Mouse (Mus musculus): Measurements from ENCODE around the gene Abca4. TPM values are rescaled to one million over a fixed set of nuclear protein-coding genes. Genes with fewer than 3 reads are reported as not detected.
A peak's percentile ranks its signal among the peaks of the same experiment; 100 is the strongest.

Abca4 gene
- polyA plus RNA-seq, 1 experiment from 2014 or later, result 2.3 TPM

DNA sequence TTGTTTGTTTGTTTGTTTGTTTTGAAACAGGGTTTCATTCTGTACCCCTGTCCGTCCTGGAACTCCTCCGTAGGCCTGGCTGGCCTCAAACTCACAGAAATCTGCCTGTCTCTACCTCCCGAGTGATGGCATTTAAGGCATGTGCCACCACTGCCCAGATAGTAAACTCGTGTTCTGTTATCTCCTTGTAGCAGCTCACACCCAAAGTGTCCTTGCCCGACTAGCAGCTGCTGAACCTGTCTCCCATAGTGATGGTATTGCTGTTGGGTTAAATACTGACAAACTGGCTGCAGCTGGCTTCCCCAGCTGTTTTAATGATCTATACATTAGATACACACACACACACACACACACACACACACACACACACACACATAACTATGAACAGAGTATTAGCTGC, 55.5 kb downstream of the Abca4 start:
- TF ChIP-seq CTCF (IDR thresholded peaks at IDR 0.05) (no peak), EP300 (IDR thresholded peaks at IDR 0.05) (no peak)
- Histone ChIP-seq H3K4me1 (ENCODE audit: insufficient read depth, low read depth, low read length) (no peaks in the 10 kb centered on the region; the same call in 1 of the 2 replicates), H3K27ac (ENCODE audit: low read length) (no peak overlapping the region), H3K4me2 (replicated peaks; ENCODE audit: low read depth, low read length) (no peak overlapping the region), H3K27me3 (replicated peaks; ENCODE audit: insufficient read depth, low read length) (no peaks in the 10 kb centered on the region), H3K4me3 (ENCODE audit: low read depth, low read length) (no peak overlapping the region), H3K9ac (replicated peaks; ENCODE audit: low read depth) (no peak overlapping the region), H3K9me3 (ENCODE audit: low read length) (no peaks in the 10 kb centered on the region), H3K36me3 (ENCODE audit: insufficient read depth, low read length) (no peaks in the 10 kb centered on the region)
- DNase-seq (ENCODE audit: low spot score) (no peak), ATAC-seq (no peak)
- WGBS, result 53% methylated on average over 5 of the region's 5 CpGs

DNA sequence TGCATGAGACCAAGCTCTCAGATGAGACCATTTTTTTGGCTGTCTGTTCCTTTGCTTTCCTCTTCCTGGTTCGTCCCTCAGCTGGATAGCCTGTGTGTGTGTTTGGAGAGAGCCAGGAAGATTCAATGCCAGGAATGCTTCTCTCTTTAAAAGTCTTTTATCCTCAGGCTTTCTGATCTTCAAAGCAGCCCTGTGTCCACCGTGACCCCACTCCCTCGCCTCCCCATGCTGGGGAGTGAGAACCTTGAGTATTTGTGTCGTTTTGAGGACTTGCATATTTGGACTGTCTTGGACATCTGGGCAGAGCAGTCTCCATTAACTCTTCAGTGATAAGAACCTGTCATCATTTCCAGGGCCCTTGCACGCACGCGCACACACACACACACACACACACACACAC, 57.8 kb downstream of the Abca4 start:
- Histone ChIP-seq H3K4me1 (ENCODE audit: insufficient read depth, low read depth, low read length) (no peaks in the 10 kb centered on the region), H3K36me3 (ENCODE audit: insufficient read depth, low read length) (no peaks in the 10 kb centered on the region), H3K27me3 (replicated peaks; ENCODE audit: insufficient read depth, low read length) (no peaks in the 10 kb centered on the region), H3K9me3 (ENCODE audit: low read length) (no peaks in the 10 kb centered on the region), H3K9ac (replicated peaks; ENCODE audit: low read depth) (no peak overlapping the region), H3K4me3 (ENCODE audit: low read depth, low read length) (no peak overlapping the region), H3K4me2 (replicated peaks; ENCODE audit: low read depth, low read length) (no peak overlapping the region), H3K27ac (ENCODE audit: low read length) (no peak overlapping the region)
- TF ChIP-seq EP300 (IDR thresholded peaks at IDR 0.05) (no peak), CTCF (IDR thresholded peaks at IDR 0.05) (no peak)
- DNase-seq (ENCODE audit: low spot score) (no peak), ATAC-seq (no peak)
- 51% methylated on average over 7 of the region's 7 CpGs for WGBS

DNA sequence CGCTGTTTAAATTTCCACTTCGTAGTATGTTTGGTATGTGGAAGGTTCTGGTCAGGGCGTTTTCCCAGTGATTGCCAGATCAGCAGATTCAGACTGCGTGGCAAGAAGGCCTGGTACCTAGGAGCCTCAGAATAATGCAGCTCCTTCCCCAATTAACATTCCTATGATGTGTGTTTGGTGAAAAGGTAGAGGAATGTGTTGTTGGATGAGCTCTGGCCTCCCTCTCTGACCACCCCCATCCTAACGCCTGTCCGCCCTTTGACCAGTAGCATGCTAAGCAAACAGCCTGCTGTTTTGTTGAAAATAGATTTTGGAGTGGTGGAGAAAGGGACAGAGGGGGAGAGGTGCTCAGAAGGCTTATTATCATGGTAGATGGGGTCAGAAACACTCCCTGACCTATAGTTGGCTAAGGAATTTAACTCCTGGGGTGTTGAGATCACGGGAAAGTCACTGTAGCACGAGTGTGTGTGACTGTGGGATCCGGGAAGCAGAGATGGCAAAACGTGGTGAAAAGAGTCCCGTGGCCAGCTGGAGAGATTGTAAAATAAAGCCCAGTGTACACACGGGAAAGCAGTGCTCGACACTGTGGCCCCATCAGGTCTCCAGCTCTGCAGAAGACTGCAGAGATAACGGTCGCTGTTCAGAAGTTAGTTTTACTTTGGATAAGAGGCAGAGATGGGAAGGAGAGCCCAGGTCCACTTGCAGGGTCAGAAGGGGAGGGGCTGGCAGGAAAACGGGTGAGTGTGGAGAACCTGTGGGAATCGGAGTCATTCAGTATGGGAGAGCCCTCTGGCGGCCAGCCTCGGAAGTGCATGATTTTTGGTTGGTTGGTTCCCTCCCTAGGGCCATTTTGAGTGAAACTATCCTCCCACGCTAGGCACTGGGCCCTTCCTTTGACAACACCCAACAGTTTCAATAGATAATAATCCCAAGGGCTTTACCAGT, 59.9 kb downstream of the Abca4 start:
- no peaks in the 10 kb centered on the region for H3K27me3 ChIP-seq (replicated peaks; ENCODE audit: insufficient read depth, low read length)
- H3K9ac ChIP-seq (replicated peaks; ENCODE audit: low read depth), result 0 out of 2 replicates have a peak overlapping the region, but pooled peaks have one; percentile 3

DNA sequence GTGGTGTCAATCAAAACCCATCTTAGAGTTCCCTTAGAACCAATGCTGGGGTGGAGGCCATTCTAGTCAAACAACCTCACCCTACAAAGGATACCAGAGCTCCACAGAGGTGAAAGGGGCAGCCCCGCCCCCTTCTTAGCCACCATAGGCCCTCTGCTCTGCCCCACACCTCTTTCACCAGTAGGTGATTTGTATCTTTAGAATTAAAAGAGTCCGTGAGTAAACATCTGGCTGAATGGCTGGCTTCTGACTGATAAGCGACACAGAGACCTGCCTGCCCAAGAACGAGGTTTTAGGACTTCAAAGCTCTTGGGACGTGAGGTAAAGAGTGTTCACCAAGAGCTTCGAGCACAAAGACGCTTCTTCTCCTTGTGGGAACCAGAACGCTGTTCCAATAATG, 62.7 kb downstream of the Abca4 start:
- H3K4me2 ChIP-seq (replicated peaks; ENCODE audit: low read depth, low read length), result no peak overlapping the region
- TF ChIP-seq CTCF (IDR thresholded peaks at IDR 0.05) (no peak), EP300 (IDR thresholded peaks at IDR 0.05) (no peak)
- H3K9ac ChIP-seq (replicated peaks; ENCODE audit: low read depth), result no peak overlapping the region
- H3K9me3 ChIP-seq (ENCODE audit: low read length), result no peaks in the 10 kb centered on the region
- no peaks in the 10 kb centered on the region for H3K27me3 ChIP-seq (replicated peaks; ENCODE audit: insufficient read depth, low read length)
- peaks cover 2% of the 10 kb centered on the region; the same call in 1 of the 2 replicates for H3K4me1 ChIP-seq (ENCODE audit: insufficient read depth, low read depth, low read length)
- 39% methylated on average over 8 of the region's 8 CpGs for WGBS
- no peak overlapping the region for H3K27ac ChIP-seq (ENCODE audit: low read length)
- no peaks in the 10 kb centered on the region for H3K36me3 ChIP-seq (ENCODE audit: insufficient read depth, low read length)
- no peak overlapping the region for H3K4me3 ChIP-seq (ENCODE audit: low read depth, low read length)
- ATAC-seq (no peak), DNase-seq (ENCODE audit: low spot score) (no peak)

More for the DNA sequence above, 59.9 kb downstream of the Abca4 start:
- Histone ChIP-seq H3K4me3 (ENCODE audit: low read depth, low read length) (no peak overlapping the region), H3K4me2 (replicated peaks; ENCODE audit: low read depth, low read length) (peak overlapping the region; percentile 39), H3K27ac (ENCODE audit: low read length) (peak overlapping the region; percentile 20; the same call in 1 of the 2 replicates), H3K9me3 (ENCODE audit: low read length) (no peaks in the 10 kb centered on the region), H3K4me1 (ENCODE audit: insufficient read depth, low read depth, low read length) (no peaks in the 10 kb centered on the region), H3K36me3 (ENCODE audit: insufficient read depth, low read length) (no peaks in the 10 kb centered on the region)
- TF ChIP-seq EP300 (IDR thresholded peaks at IDR 0.05), result 0 out of 2 replicates have a peak, but pooled peaks have one; percentile 12
- TF ChIP-seq CTCF (IDR thresholded peaks at IDR 0.05), result peak; percentile 92
- WGBS, result 23% methylated on average over 20 of the region's 20 CpGs
- ATAC-seq (peak; percentile 75), DNase-seq (ENCODE audit: low spot score) (peak; percentile 87)

DNA sequence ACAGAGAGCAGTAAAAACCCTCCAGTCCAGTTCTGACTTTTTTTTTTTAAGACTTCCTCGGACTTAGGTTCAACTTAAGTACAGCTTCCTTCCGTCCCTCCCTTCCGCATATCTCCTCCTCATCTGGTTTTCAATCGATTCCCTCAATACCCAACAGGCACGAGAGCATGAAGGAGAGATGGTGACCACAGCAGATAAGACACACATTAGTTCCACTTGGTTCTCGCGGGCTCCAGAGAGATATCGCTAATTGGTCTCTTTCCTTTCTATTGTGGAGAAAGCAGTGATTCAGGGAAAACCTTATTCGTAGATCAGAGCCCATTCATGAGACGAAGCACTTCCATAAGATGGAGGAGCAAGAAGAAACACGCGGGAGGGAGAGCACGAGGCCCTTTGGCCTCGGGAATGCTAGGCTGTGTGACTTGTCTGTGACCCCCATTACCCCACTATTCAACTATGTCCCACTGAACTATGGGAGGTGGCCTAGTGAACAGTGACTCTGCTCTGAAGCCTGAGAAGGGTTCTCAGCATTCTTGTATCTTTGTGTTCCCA, 63.5 kb downstream of the Abca4 start:
- no peak for ATAC-seq
- no peak overlapping the region for H3K9ac ChIP-seq (replicated peaks; ENCODE audit: low read depth)
- H3K9me3 ChIP-seq (ENCODE audit: low read length), result no peaks in the 10 kb centered on the region
- TF ChIP-seq CTCF (IDR thresholded peaks at IDR 0.05) (no peak), EP300 (IDR thresholded peaks at IDR 0.05) (no peak)
- no peaks in the 10 kb centered on the region for H3K36me3 ChIP-seq (ENCODE audit: insufficient read depth, low read length)
- DNase-seq (ENCODE audit: low spot score), result no peak
- H3K4me1 ChIP-seq (ENCODE audit: insufficient read depth, low read depth, low read length), result peaks cover 6% of the 10 kb centered on the region; the same call in 1 of the 2 replicates
- no peak overlapping the region for H3K4me2 ChIP-seq (replicated peaks; ENCODE audit: low read depth, low read length)
- H3K4me3 ChIP-seq (ENCODE audit: low read depth, low read length), result no peak overlapping the region
- H3K27ac ChIP-seq (ENCODE audit: low read length), result peak overlapping the region; percentile 38; the same call in 1 of the 2 replicates
- no peaks in the 10 kb centered on the region for H3K27me3 ChIP-seq (replicated peaks; ENCODE audit: insufficient read depth, low read length)
- WGBS, result 75% methylated on average over 14 of the region's 14 CpGs

DNA sequence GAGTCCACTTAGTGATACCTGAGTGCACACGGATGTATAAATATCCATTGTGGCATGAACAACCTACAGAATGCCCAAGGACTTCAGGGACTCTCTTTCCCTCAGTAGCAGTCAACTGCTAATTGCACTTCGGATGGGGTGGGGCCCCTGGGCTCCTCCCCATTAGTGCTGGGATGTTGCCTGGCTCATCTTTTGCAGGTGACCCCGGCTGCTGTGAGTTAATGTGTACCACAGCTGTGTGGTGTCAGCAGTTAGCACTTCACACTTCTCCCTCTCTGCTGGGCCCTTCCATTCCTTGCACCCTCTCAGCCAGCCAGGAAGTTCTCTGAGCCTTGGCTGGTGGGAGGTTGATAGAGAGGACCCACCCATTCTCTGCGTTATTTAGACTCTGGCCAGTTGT, 65.2 kb downstream of the Abca4 start:
- Histone ChIP-seq H3K4me2 (replicated peaks; ENCODE audit: low read depth, low read length) (no peak overlapping the region), H3K9ac (replicated peaks; ENCODE audit: low read depth) (no peak overlapping the region), H3K27ac (ENCODE audit: low read length) (no peak overlapping the region), H3K36me3 (ENCODE audit: insufficient read depth, low read length) (no peaks in the 10 kb centered on the region), H3K27me3 (replicated peaks; ENCODE audit: insufficient read depth, low read length) (no peaks in the 10 kb centered on the region), H3K4me3 (ENCODE audit: low read depth, low read length) (no peak overlapping the region), H3K4me1 (ENCODE audit: insufficient read depth, low read depth, low read length) (peaks cover 6% of the 10 kb centered on the region; the same call in 1 of the 2 replicates), H3K9me3 (ENCODE audit: low read length) (no peaks in the 10 kb centered on the region)
- TF ChIP-seq EP300 (IDR thresholded peaks at IDR 0.05) (no peak), CTCF (IDR thresholded peaks at IDR 0.05) (no peak)
- 48% methylated on average over 4 of the region's 4 CpGs for WGBS
- ATAC-seq (no peak), DNase-seq (ENCODE audit: low spot score) (no peak)
